Mouse (Mus musculus): ENCODE measurements around the gene Elfn2. TPM values are rescaled to one million over a fixed set of nuclear protein-coding genes. Genes with fewer than 3 reads are reported as not detected.

The Elfn2 gene
- polyA plus RNA-seq, 1 experiment from 2014 or later = 6.0 TPM

- ATAC-seq (ENCODE audit: low FRiP score) (no peak), DNase-seq (ENCODE audit: low spot score) (no peak)
- Histone ChIP-seq H3K4me1 (replicated peaks; ENCODE audit: control insufficient read depth, insufficient read depth, low read length) (peaks cover 3% of the 10 kb centered on the region; the same call in 1 of the 2 replicates), H3K9ac (no peak overlapping the region), H3K4me2 (replicated peaks) (no peak overlapping the region), H3K9me3 (ENCODE audit: control insufficient read depth, low read length) (no peaks in the 10 kb centered on the region), H3K27ac (no peak overlapping the region), H3K4me3 (replicated peaks; ENCODE audit: low read length) (no peak overlapping the region), H3K36me3 (replicated peaks; ENCODE audit: control insufficient read depth, insufficient read depth) (no peaks in the 10 kb centered on the region), H3K27me3 (ENCODE audit: control insufficient read depth, insufficient read depth, low read length) (no peaks in the 10 kb centered on the region)
- 73% methylated on average over 13 of the region's 13 CpGs for WGBS
These were observed 20.0 kb downstream of the Elfn2 start for GRCm38 (mm10) chr15:78698491-78699135.

GRCm38 (mm10) chr15:78698084-78698483 lies 20.5 kb downstream of the Elfn2 start:
- no peak overlapping the region for H3K27ac ChIP-seq
- no peak for ATAC-seq (ENCODE audit: low FRiP score)
- H3K36me3 ChIP-seq (replicated peaks; ENCODE audit: control insufficient read depth, insufficient read depth) = no peaks in the 10 kb centered on the region
- DNase-seq (ENCODE audit: low spot score) = no peak
- WGBS = 7% methylated on average over 5 of the region's 5 CpGs
- no peaks in the 10 kb centered on the region for H3K9me3 ChIP-seq (ENCODE audit: control insufficient read depth, low read length)
- no peak overlapping the region for H3K4me2 ChIP-seq (replicated peaks)
- no peak overlapping the region for H3K9ac ChIP-seq
- H3K27me3 ChIP-seq (ENCODE audit: control insufficient read depth, insufficient read depth, low read length) = no peaks in the 10 kb centered on the region
- H3K4me1 ChIP-seq (replicated peaks; ENCODE audit: control insufficient read depth, insufficient read depth, low read length) = peaks cover 3% of the 10 kb centered on the region; the same call in 1 of the 2 replicates
- H3K4me3 ChIP-seq (replicated peaks; ENCODE audit: low read length) = no peak overlapping the region

DNA sequence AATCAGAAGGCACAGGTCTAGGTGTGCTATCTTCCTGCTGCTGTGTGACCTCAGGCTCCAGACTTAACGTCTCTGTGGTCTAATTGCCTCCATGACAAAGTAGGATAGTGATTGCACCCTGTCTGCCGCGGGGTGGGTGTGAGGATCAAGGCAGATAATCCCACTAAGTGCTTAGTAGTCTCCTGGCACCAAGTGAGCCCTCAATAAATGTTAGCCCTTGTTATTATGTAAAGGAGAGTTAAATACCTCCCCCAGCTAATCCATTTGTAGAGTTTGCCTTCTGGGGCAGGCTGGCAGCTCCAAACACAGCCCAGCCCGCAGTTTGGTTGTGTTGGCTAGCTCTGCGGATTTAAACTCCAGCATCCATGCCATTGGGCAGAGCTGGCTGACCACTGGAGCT lies 22.8 kb downstream of the Elfn2 start:
- H3K27ac ChIP-seq = no peak overlapping the region
- H3K4me3 ChIP-seq (replicated peaks; ENCODE audit: low read length) = no peak overlapping the region
- 29% methylated on average over 5 of the region's 5 CpGs for WGBS
- no peak overlapping the region for H3K4me2 ChIP-seq (replicated peaks)
- H3K9me3 ChIP-seq (ENCODE audit: control insufficient read depth, low read length) = no peaks in the 10 kb centered on the region
- H3K36me3 ChIP-seq (replicated peaks; ENCODE audit: control insufficient read depth, insufficient read depth) = no peaks in the 10 kb centered on the region
- H3K9ac ChIP-seq = no peak overlapping the region
- H3K27me3 ChIP-seq (ENCODE audit: control insufficient read depth, insufficient read depth, low read length) = no peaks in the 10 kb centered on the region
- DNase-seq (ENCODE audit: low spot score) = no peak
- ATAC-seq (ENCODE audit: low FRiP score) = no peak
- peaks cover 3% of the 10 kb centered on the region; the same call in 1 of the 2 replicates for H3K4me1 ChIP-seq (replicated peaks; ENCODE audit: control insufficient read depth, insufficient read depth, low read length)

GRCm38 (mm10) chr15:78692505-78692904 lies 26.1 kb downstream of the Elfn2 start:
- WGBS = 52% methylated on average over 8 of the region's 8 CpGs
- H3K27me3 ChIP-seq (ENCODE audit: control insufficient read depth, insufficient read depth, low read length) = no peaks in the 10 kb centered on the region
- DNase-seq (ENCODE audit: low spot score) = no peak
- H3K4me2 ChIP-seq (replicated peaks) = no peak overlapping the region
- peaks cover 7% of the 10 kb centered on the region for H3K4me1 ChIP-seq (replicated peaks; ENCODE audit: control insufficient read depth, insufficient read depth, low read length)
- H3K36me3 ChIP-seq (replicated peaks; ENCODE audit: control insufficient read depth, insufficient read depth) = no peaks in the 10 kb centered on the region
- H3K9me3 ChIP-seq (ENCODE audit: control insufficient read depth, low read length) = no peaks in the 10 kb centered on the region
- H3K4me3 ChIP-seq (replicated peaks; ENCODE audit: low read length) = no peak overlapping the region
- no peak overlapping the region for H3K27ac ChIP-seq
- no peak for ATAC-seq (ENCODE audit: low FRiP score)
- no peak overlapping the region for H3K9ac ChIP-seq

DNA sequence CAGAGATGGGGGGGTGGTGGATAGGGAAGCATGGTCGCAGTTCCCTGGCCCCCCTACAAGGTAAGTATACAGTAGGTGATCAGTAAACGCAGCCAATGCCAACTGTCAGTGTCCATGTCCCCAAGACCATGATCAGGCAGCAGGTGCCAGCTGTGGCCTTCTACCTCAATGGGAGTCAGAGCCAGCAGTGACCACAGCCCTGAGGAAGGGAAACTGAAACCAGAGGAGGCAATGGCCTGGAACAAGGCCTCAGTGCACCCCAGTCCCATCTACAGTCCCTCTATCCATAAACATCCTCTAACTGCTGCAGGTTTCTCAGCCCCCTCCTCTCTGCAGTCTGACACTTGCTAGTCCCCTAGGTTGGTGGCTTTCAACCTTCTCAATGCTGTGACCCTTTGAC lies 27.9 kb downstream of the Elfn2 start:
- Histone ChIP-seq H3K27me3 (ENCODE audit: control insufficient read depth, insufficient read depth, low read length) (no peaks in the 10 kb centered on the region), H3K36me3 (replicated peaks; ENCODE audit: control insufficient read depth, insufficient read depth) (no peaks in the 10 kb centered on the region), H3K27ac (no peak overlapping the region), H3K4me2 (replicated peaks) (no peak overlapping the region), H3K9me3 (ENCODE audit: control insufficient read depth, low read length) (no peaks in the 10 kb centered on the region), H3K4me3 (replicated peaks; ENCODE audit: low read length) (no peak overlapping the region), H3K4me1 (replicated peaks; ENCODE audit: control insufficient read depth, insufficient read depth, low read length) (peaks cover 13% of the 10 kb centered on the region), H3K9ac (no peak overlapping the region)
- ATAC-seq (ENCODE audit: low FRiP score) = no peak
- 89% methylated on average over 2 of the region's 2 CpGs for WGBS
- no peak for DNase-seq (ENCODE audit: low spot score)

DNA sequence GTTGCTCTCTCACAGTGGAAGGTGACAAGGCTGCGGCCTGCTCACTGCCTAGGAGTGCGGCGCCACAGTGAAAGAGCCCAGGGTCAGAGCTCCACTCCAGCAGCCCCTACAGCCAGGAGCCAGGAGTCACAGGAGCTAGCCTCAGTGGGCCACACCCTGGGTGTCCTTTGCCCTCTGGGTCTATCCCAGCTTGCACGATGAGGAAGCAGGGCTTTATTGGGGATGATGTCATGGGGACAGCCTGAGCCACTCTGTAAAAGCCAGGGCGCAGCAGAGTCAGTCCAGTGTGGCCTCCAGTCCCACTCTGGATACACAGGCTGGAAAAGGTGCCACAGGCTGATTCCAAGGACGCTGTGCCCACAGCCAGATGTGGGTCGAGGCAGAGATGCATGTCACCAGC lies 31.7 kb downstream of the Elfn2 start:
- peak overlapping the region; percentile 74; the same call in 1 of the 2 replicates for H3K27ac ChIP-seq
- no peaks in the 10 kb centered on the region for H3K27me3 ChIP-seq (ENCODE audit: control insufficient read depth, insufficient read depth, low read length)
- H3K4me2 ChIP-seq (replicated peaks) = no peak overlapping the region
- H3K4me1 ChIP-seq (replicated peaks; ENCODE audit: control insufficient read depth, insufficient read depth, low read length) = peaks cover 39% of the 10 kb centered on the region
- ATAC-seq (ENCODE audit: low FRiP score) (no peak), DNase-seq (ENCODE audit: low spot score) (no peak)
- no peaks in the 10 kb centered on the region for H3K9me3 ChIP-seq (ENCODE audit: control insufficient read depth, low read length)
- H3K9ac ChIP-seq = no peak overlapping the region
- 70% methylated on average over 7 of the region's 7 CpGs for WGBS
- H3K4me3 ChIP-seq (replicated peaks; ENCODE audit: low read length) = no peak overlapping the region
- no peaks in the 10 kb centered on the region for H3K36me3 ChIP-seq (replicated peaks; ENCODE audit: control insufficient read depth, insufficient read depth)

DNA sequence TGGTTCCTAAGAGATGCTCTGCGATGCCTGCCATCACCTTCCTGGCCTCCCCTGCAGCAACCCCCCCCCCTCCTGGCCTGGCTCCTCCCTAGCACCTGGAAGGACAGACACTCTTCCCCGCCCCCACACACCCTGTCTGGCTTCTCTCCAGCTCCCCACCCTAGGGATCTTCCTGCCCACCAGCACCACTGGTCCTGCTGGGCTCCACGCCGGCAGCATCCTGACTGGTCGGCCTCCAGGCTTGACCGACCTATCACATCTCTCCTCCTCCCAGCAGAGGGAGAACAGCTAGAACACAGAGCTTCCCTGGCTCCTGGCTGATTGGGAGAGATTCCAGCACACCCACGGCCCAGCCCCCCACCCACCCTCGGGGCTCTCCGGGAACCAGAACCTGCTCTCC lies 34.5 kb downstream of the Elfn2 start:
- ATAC-seq (ENCODE audit: low FRiP score) (no peak), DNase-seq (ENCODE audit: low spot score) (peak; percentile 37)
- no peaks in the 10 kb centered on the region for H3K27me3 ChIP-seq (ENCODE audit: control insufficient read depth, insufficient read depth, low read length)
- H3K9me3 ChIP-seq (ENCODE audit: control insufficient read depth, low read length) = no peaks in the 10 kb centered on the region
- 0 out of 2 replicates have a peak overlapping the region, but pooled peaks have one; percentile 13 for H3K9ac ChIP-seq
- WGBS = 8% methylated on average over 9 of the region's 9 CpGs
- no peak overlapping the region for H3K4me3 ChIP-seq (replicated peaks; ENCODE audit: low read length)
- no peaks in the 10 kb centered on the region for H3K36me3 ChIP-seq (replicated peaks; ENCODE audit: control insufficient read depth, insufficient read depth)
- H3K4me1 ChIP-seq (replicated peaks; ENCODE audit: control insufficient read depth, insufficient read depth, low read length) = peaks cover 57% of the 10 kb centered on the region
- peak overlapping the region; percentile 71 for H3K27ac ChIP-seq
- H3K4me2 ChIP-seq (replicated peaks) = no peak overlapping the region

DNA sequence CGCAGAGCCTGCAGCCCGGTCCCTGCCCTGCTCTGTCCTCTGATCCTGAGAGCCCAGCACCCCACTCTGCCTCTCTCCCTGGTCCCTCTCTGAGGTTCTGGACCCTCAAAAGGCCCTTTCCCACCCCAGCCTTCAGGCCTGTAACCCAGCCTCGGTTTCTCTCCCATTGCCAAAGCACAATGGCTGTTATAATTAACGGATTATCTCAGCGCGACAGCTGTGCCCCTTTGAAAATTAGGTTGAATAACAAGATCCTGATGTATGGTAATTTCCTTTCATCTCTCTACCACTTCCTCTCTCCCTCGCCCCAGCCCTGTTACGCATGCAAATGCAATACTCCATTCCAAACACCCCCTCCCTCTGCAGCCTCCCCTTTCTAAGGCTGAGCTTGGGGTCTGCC lies 35.1 kb downstream of the Elfn2 start:
- DNase-seq (ENCODE audit: low spot score) (peak; percentile 50), ATAC-seq (ENCODE audit: low FRiP score) (0 out of 2 replicates have a peak, but pooled peaks have one; percentile 24)
- H3K27me3 ChIP-seq (ENCODE audit: control insufficient read depth, insufficient read depth, low read length) = no peaks in the 10 kb centered on the region
- peaks cover 57% of the 10 kb centered on the region for H3K4me1 ChIP-seq (replicated peaks; ENCODE audit: control insufficient read depth, insufficient read depth, low read length)
- 0 out of 2 replicates have a peak overlapping the region, but pooled peaks have one; percentile 13 for H3K9ac ChIP-seq
- no peaks in the 10 kb centered on the region for H3K9me3 ChIP-seq (ENCODE audit: control insufficient read depth, low read length)
- H3K36me3 ChIP-seq (replicated peaks; ENCODE audit: control insufficient read depth, insufficient read depth) = no peaks in the 10 kb centered on the region
- no peak overlapping the region for H3K4me3 ChIP-seq (replicated peaks; ENCODE audit: low read length)
- 21% methylated on average over 8 of the region's 8 CpGs for WGBS
- no peak overlapping the region for H3K4me2 ChIP-seq (replicated peaks)
- H3K27ac ChIP-seq = peak overlapping the region; percentile 71

- peaks cover 44% of the 10 kb centered on the region for H3K4me1 ChIP-seq (replicated peaks; ENCODE audit: control insufficient read depth, insufficient read depth, low read length)
- H3K27me3 ChIP-seq (ENCODE audit: control insufficient read depth, insufficient read depth, low read length) = no peaks in the 10 kb centered on the region
- no peaks in the 10 kb centered on the region for H3K36me3 ChIP-seq (replicated peaks; ENCODE audit: control insufficient read depth, insufficient read depth)
- no peak overlapping the region for H3K4me3 ChIP-seq (replicated peaks; ENCODE audit: low read length)
- peak overlapping the region; percentile 46 for H3K27ac ChIP-seq
- H3K9me3 ChIP-seq (ENCODE audit: control insufficient read depth, low read length) = no peaks in the 10 kb centered on the region
- 40% methylated on average over 8 of the region's 8 CpGs for WGBS
- no peak overlapping the region for H3K4me2 ChIP-seq (replicated peaks)
- H3K9ac ChIP-seq = no peak overlapping the region
- no peak for DNase-seq (ENCODE audit: low spot score)
- ATAC-seq (ENCODE audit: low FRiP score) = no peak
These were observed 36.8 kb downstream of the Elfn2 start for GRCm38 (mm10) chr15:78681781-78682180.
